In the genomic region with DNA sequence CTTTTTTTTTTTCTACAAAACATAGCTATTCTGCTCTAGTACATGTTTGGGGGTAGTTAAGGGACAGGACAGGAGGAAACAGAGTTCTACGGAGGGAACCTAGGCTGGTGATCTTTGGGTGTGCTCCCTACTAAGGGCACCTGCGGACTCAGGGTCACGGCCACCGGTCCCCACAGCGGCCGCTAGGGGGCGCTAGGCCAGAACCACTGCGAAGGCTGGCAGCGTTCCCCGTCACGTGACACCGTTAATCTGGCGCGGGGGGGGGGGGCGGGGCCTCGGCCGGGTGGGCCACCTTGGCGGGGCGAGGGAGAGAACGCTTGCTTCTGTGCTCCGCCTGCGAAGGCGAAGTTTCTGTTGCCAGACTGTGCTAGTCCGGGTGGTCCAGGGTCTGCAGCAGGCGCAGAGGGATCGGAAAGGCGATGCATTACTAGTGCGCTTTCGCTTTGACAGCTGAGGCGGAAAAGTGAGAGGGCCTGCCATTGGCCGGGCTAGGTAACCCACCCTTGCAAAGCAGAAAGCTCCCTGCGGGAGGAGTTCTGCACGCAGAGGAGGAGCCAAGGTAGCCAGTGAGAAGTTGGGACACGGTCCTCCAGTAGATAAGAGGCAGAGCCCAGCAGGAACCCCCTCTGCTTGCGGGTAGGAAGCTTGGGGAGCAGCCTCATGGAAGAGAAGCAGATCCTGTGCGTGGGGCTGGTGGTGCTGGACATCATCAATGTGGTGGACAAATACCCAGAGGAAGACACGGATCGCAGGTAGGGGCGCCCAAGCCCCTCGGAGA, we compare ENCODE assay signal across 8 mouse cellular contexts. TPM values are rescaled to one million over a fixed set of nuclear protein-coding genes. Genes with fewer than 3 reads are reported as not detected.
DNase-seq lines count a peak whose midpoint lies in the region; ATAC-seq and TF ChIP-seq lines count a peak whose summit lies in the region.

TSS of gene Khk (plus strand) at position 176 of the 778 bp plus-strand sequence.

- no peak for TF ChIP-seq EP300 in lung, postnatal 0 days (IDR thresholded peaks at IDR 0.05)

- WGBS in hindbrain, embryonic 11.5 days = 2% methylated on average over 38 of the region's 40 CpGs
- WGBS in lung, postnatal 0 days = 1% methylated on average over 32 of the region's 40 CpGs

- peak within 1 kb of the TSS; percentile 48 for H3K4me3 ChIP-seq in hindbrain, embryonic 11.5 days (ENCODE audit: low read depth, low read length)
- H3K4me3 ChIP-seq in lung, postnatal 0 days (ENCODE audit: low read depth, low read length) = peak within 1 kb of the TSS; percentile 65

- DNase-seq in NIH3T3 (ENCODE audit: low read depth) = peak; percentile 90
- DNase-seq in cerebellum, adult 9-11 months = peak; percentile 90
- DNase-seq in frontal cortex, postnatal 10 days (ENCODE audit: low spot score in 2 of 2) = peak; percentile 59 to 83
- peak; percentile 94 for DNase-seq in hindbrain, embryonic 11.5 days (ENCODE audit: low spot score)
- peak; percentile 82 for DNase-seq in layer of hippocampus, adult 9-11 months
- DNase-seq in lung, postnatal 0 days (ENCODE audit: low spot score) = peak; percentile 96
- peak; percentile 90 for DNase-seq in ovary, postnatal 10 days (ENCODE audit: low spot score)
- peak; percentile 92 for DNase-seq in thymus, postnatal 0 days (ENCODE audit: low spot score)

- H3K9ac ChIP-seq in hindbrain, embryonic 11.5 days (ENCODE audit: low read depth, low read length) = peak within 1 kb of the TSS; percentile 64
- H3K9ac ChIP-seq in lung, postnatal 0 days (replicated peaks; ENCODE audit: low read depth) = peak within 1 kb of the TSS; percentile 51

- no peaks in the 10 kb centered on the region for H3K36me3 ChIP-seq in hindbrain, embryonic 11.5 days (ENCODE audit: control insufficient read depth, insufficient read depth, low read length)
- peaks cover 12% of the 10 kb centered on the region; the same call in 1 of the 2 replicates for H3K36me3 ChIP-seq in lung, postnatal 0 days (ENCODE audit: insufficient read depth, low read length)

- ATAC-seq in hindbrain, embryonic 11.5 days (ENCODE audit: low FRiP score) = peak; percentile 82
- ATAC-seq in lung, postnatal 0 days = peak; percentile 88

- peak within 1 kb of the TSS; percentile 87 for H3K4me2 ChIP-seq in hindbrain, embryonic 11.5 days (replicated peaks; ENCODE audit: low read depth, low read length)
- peak within 1 kb of the TSS; percentile 75 for H3K4me2 ChIP-seq in lung, postnatal 0 days (replicated peaks; ENCODE audit: low read depth, low read length)

- H3K27me3 ChIP-seq in hindbrain, embryonic 11.5 days (ENCODE audit: control insufficient read depth, insufficient read depth, low read length) = no peaks in the 10 kb centered on the region
- no peaks in the 10 kb centered on the region for H3K27me3 ChIP-seq in lung, postnatal 0 days (replicated peaks; ENCODE audit: insufficient read depth, low read length)

- H3K27ac ChIP-seq in hindbrain, embryonic 11.5 days (ENCODE audit: low read depth, low read length) = peak within 1 kb of the TSS; percentile 53; the same call in 1 of the 2 replicates
- H3K27ac ChIP-seq in lung, postnatal 0 days (ENCODE audit: low read length) = peak within 1 kb of the TSS; percentile 85

- H3K4me1 ChIP-seq in hindbrain, embryonic 11.5 days (replicated peaks; ENCODE audit: control insufficient read depth, insufficient read depth, low read length) = peaks cover 5% of the 10 kb centered on the region
- H3K4me1 ChIP-seq in lung, postnatal 0 days (ENCODE audit: insufficient read depth, low read depth, low read length) = peaks cover 6% of the 10 kb centered on the region

- no peaks in the 10 kb centered on the region for H3K9me3 ChIP-seq in hindbrain, embryonic 11.5 days (ENCODE audit: control insufficient read depth, low read length)
- no peaks in the 10 kb centered on the region for H3K9me3 ChIP-seq in lung, postnatal 0 days (ENCODE audit: low read length)

- TF ChIP-seq CTCF in lung, postnatal 0 days (IDR thresholded peaks at IDR 0.05) = peak; percentile 91

RNA-seq across cellular contexts. Expression of gene Khk, which starts in this region (rescaled TPM):
- 4.2 and 7.8 TPM in 2 replicates for polyA plus RNA-seq in hindbrain, embryonic 11.5 days (2014; fragmentation: Nextera tagmentation; extraction: Ambion mirVana)
- polyA plus RNA-seq in lung, postnatal 0 days (2015; fragmentation: Nextera tagmentation; extraction: Ambion mirVana) = 43.6 and 48.7 TPM in 2 replicates
- polyA plus RNA-seq in thymus, postnatal 0 days (2015; fragmentation: Nextera tagmentation; extraction: Ambion mirVana) = 31.7 and 32.5 TPM in 2 replicates

Comparison
In these comparisons a context has a peak if more than half of its experiments do, and no peak if none do; other contexts are left out.
1. Peak in every context shown above with its lines: DNase-seq, ATAC-seq, H3K4me3 ChIP-seq and H3K27ac ChIP-seq.